Mouse (Mus musculus) frontal cortex, postnatal 25 days (tissue): ENCODE measurements around the gene Pitpnm2.
A peak's percentile ranks its signal among the peaks of the same experiment; 100 is the strongest.

Experiments
- DNase-seq, 2 experiments: peaks; one replicate each; pipeline ENCODE4 v3.0.0; 2022; ENCODE audit warnings: low spot score in 2 of 2

Gene Pitpnm2

GRCm38 (mm10) chr5:124202071-124202470 lies 47.5 kb downstream of the Pitpnm2 start:
- DNase-seq, result no peak

- no peak for DNase-seq
Observed at GRCm38 (mm10) chr5:124201564-124201963, 48.0 kb downstream of the Pitpnm2 start.

DNA sequence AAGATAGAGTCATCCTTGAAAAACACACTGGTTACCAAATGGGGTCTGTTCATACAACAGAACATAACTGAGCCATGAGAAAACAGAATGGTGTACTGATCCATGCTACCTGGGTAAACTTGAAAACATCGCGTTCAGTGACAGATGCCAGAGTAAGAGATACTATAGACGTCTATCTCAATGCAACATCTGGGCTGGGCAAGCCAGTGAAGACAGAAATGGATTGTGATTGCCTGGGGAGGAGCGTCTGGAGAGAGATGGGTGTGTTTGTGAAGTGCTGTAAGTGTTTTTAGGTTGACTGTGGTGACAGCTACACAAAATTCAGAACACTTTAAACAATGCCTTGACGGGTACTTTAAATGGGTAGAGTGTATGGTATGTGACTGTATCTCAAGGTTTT lies 48.7 kb downstream of the Pitpnm2 start:
- no peak for DNase-seq

DNA sequence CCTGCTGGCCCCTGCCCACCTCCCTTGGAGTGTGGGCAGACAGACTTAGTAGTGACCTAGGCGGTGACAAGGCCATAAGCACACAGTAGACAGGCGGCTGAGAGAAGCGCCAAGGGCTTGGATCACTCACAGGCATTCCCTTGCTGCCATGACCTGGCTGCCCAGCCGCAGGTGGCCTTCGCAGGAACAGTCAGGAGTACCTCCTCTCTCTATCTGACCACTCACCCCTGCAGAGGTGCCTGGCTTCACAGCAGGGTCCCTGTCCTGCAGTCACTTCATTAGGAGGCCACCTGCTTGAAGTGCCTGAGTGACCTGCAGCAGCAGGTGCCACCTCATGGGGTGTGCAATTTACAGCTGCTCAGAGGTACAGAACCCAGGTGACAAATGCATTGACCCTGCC lies 50.4 kb downstream of the Pitpnm2 start:
- no peak for DNase-seq

DNA sequence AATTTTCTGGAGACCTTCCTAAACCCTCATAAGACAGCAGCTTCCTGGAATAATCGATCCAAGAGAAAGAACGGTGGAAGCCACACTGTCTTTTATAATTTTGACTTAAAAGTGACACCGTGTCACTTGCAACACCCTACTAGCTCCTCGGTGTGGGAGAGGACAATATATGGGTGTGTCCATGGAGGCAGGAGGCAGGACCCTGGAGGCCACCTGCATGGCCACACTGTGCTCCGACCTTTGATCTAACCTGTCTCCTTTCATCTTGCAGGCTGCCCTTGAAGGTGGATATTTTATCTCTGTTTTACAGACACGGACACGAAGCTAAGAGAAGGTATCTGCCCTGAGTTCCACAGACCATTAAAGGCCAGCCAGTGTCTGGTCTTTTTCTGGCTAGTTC lies 51.1 kb downstream of the Pitpnm2 start:
- no peak for DNase-seq

DNA sequence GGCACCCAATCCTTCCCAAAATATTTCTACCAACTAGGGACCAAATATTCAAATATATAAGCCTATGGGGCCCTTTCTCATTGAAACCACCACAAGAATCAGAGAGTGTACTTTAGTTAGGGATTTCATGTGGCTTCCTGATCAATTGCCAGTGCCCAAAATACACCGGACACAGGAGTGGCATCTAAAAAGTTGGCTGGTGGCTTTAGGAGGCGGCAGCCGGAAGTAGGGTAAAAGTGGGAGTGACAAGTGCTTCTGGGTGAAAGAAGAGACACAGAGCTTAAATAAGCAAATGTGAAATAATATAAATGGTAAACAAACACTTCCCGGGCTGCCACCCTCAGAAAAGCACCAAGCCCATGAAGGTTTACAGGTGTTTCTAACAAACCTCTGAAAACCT lies 53.5 kb downstream of the Pitpnm2 start:
- no peak for DNase-seq

DNA sequence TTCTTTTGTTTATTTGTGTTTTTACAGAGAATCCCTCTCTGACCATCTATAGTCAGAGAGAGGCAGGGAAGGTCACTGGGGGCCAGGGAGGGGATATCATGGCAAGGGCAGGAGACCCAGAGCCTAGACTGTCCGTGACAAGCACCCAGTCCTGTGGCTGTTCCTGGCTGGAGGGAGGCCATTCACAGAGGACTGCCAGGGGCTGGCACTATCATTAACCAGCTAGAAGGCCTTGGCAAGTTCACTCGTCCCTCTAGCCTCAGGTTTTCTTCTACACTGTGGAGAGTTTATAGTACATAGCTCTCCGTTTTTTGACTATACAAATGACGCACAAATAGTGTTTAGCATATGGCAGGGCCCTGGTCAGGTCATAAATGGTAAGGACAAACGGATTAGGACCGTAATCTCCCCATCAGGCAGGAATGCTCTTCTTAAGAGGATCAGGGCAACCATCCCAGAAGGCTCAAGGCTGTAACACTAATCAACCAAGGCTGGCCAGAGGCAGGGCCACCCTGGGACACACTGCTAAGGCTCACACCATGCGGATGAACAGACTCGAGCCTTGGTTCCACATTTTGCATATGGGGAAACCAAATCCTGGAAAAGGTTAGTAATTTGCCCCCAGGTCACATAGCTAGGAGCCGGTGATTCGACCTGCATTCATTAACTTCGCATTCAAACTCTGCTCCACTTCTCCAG lies 55.0 kb downstream of the Pitpnm2 start:
- no peak for DNase-seq

DNA sequence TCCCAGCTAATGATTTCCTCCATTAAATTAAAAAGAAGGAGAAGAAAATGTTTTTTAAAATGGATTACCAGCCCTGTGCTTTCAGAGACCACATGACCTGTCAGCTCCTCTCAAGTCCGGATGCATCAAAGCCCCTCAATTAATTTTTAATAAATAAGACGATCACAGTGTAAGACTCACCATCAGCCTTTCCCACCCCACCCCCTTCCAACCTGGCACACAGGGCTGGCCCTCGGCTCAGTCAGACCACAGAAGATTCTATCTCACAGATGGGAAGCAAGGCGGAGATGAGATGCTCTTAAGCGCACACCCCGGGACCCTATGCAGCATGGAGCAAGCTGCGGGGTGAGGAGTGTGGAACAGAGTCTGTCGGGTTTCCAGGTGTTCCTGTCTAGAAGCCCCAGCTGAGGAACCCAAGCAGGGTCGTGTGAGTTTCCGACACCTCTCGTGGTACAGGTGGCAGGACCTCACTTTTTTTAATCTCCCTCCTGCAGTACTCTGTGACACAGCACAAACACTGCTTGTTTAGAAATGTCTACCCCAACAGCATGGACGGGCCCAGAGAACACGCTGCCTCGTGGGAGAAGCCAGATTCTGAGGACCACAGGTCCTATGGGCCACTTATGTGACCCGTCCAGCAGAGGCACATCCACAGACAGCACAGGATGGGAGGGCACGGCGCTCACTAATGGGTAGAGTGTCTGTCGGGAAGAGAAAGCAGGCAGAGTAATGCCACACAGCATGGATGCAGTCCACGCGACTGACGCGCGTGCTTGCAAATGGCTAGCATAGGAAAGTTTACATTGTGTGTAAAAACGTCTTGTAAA lies 56.1 kb downstream of the Pitpnm2 start:
- DNase-seq, result no peak

DNA sequence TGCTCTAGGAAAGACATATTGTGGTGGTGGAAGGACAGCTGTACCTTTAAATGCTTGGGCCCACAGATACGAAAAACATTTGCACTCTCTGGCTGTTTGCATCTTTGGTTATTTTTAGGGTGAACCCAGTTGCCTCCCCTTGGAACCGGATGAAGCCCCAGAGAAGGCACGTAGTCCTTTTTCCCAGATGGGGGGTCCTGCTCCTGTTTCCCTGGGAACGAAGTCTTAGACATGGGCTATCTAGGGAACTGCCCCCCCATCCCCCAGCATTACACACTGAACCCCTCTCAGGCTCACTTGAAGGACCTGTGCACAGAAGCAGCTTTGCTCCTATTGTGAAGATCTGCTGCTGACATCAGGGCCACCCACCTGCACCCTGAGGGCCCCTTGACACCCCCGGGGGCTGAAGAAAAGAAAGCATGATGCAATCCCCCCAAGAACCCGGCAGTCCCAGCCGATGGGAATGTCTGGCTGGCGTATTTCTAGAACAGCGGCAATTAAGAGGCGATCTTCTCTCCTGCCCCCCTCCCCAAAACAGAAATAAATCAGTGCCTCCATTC lies 56.8 kb downstream of the Pitpnm2 start:
- no peak for DNase-seq

DNA sequence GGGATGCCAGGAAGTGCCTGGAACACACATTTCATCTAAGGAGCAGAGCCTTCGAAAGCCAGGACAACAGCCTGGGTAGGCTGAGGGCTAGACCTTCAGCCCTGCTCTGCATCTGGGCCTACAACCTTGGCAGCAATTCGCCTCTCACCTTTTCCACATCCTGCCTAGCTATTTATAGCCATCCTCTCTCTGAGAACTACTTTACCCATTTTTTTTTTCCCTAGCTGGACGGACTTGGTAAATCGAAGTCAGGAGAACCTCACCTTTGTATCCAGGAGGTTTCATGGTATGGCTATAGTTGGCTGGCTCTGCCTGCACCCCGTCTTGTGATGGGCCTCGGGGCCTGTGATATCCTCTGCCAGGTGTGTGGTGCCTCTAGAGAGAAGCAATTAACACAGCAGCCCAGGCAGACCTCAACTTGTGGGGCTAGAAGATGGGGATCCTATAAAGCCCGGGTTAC lies 57.3 kb downstream of the Pitpnm2 start:
- no peak for DNase-seq

DNA sequence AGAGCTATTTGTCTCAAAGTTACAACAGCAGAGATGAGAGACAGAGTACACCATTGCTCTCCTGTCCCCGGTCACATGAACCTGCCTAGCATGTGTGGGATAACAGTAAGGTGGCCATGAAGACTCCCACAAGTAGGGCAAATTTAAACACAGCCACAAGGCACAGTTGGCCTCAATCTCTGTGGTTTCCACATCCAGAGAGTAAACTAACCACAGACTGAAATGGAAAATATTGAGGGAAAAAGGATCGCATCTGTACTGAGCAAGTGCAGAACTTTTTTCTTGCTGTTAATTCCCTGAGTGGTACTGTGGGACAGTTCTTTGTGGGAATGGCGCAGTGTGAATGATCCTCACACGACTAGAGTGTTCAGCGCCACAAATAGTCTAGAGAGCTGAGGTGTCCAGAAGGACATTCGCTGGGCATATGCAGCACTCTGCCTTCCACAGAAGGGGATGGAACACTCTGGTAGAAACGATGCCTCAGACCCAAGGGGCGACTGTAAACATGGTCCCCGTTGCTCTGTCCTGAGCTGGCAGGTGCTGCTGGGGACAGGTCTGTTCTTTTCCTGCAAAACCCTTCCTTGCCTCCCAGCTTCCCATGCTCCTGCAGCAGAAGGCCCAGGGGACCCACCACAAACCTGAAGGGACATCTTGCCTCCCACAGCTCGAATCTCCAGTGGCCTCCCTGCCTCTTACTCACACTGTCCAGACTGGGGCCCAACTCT lies 59.3 kb downstream of the Pitpnm2 start:
- no peak for DNase-seq

GRCm38 (mm10) chr5:124189572-124189981 lies 60.0 kb downstream of the Pitpnm2 start:
- no peak for DNase-seq

DNA sequence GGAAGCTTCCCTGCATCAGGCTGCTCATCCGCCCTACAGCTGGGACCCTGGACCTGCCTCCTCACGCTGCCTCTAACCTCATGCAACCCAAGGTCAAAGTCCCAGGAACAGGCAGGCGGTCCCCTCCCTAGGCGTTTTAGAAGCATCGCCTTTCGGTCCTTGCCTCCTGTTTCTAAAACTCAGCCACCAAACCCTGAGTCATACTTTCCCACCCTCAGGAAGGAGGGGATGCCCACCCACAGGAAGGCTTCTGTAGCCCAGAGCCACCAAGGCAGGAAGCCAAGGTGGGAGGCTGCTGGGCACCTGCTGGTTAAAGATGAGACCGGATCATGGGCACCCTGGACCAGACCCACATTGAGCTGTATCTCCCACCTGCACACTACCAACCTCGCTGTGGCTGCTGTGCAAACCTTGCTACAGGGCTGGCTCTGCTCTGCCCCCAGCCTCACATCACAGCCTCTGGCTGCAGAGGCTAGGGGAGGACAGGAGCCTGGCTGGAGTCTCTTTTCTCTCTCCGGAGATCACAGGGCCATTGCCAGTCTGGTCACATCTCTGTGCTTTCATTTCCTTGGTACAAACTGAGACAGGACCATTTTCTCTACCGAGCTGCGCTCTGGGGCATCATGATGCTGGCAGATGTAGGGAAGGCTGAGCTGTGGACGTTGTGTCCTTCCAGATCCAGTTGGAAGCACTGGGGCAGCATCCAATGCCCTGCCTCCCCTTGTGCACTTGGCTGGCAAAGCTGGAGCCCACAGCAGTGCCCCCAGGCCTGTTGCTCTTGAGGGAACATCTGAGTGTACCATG lies 61.9 kb downstream of the Pitpnm2 start:
- DNase-seq, result peak; percentile 35 to 51

GRCm38 (mm10) chr5:124186981-124187507 lies 62.5 kb downstream of the Pitpnm2 start:
- peak; percentile 40 to 42 for DNase-seq

DNA sequence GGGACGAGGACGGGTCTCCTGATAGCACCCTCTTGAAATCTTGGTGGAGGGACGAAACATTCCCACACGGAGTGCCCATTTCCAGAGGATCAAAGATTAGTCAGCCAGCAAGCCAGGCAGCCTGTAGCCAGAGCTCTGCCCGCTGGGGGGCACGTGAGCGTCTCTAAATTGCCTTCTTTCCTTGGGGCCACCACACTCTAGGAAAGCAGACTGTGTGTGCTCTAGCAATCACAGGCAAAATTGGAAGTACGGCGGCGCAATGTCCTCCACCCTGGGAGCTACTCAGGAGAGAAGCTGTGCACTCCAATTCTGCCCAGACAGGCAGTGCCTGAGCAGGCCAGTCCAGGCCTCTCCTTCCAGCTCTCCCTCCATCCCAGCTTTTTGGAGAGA lies 63.1 kb downstream of the Pitpnm2 start:
- peak in 1 of 2 experiments; percentile 29 for DNase-seq

GRCm38 (mm10) chr5:124185706-124186464 lies 63.7 kb downstream of the Pitpnm2 start:
- DNase-seq, result no peak

DNA sequence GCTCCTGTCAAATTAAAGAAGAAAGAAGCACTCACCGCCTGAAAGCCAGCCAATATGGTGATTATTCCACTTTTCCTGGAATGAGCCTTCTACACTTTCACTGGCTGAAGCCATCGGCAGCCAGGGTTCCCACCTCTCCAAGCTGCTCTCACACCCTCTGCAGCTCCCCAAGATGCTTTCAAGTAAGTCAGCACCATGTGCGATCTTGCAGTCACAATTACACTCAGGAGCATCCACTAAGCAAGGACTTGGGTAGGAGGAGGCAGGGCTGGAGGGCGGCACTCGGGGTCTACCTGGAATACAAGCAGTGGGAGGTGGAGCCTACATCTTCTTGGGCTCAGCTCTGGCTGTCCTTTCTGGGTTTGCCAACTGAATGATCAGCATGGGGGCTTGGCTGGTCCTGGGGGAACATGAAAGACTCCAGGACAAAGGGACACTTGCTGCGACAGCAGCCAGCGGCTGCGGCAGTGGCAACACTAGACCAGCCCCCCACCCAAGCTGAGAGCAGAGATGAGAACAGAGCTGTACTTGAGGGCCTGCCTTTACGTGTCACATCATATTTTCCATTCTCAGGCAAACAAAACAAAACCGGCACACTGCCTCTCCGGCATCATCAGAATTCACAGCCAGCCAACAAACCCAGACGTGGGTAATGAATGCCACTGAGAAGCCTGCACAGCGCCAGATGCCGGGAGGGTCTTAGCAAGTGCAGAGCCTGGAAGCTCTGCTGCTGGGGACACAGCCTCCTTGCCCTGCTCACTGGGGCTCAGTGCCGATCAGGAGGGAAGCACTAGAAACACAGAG lies 64.5 kb downstream of the Pitpnm2 start:
- DNase-seq, result peak in 1 of 2 experiments; percentile 19

- DNase-seq, result no peak
Observed at GRCm38 (mm10) chr5:124184191-124184590, 65.4 kb downstream of the Pitpnm2 start.

DNA sequence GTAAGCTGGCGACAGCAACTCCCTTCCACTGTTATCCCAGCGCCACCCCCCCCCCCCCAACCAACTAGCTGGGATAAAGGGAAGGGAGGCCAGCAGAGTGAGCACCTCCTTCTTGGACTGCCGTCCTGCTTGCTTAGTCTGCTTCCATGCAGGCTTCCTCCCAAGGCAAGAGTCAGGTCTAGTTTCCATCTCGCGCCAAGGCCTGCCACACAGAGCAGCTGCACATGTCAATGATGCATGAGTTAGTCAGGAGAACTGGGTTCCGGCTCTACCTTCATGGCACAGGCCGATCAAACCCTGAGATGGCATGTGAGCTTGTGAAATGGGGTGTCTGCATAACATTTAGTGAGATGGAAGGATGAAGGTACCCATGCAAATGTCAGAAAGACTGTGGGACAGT lies 66.9 kb downstream of the Pitpnm2 start:
- DNase-seq, result no peak
